Mouse (Mus musculus): ENCODE results near the gene Cmip. TPM values are rescaled to one million over a fixed set of nuclear protein-coding genes. Genes with fewer than 3 reads are reported as not detected.

The Cmip gene
- polyA plus RNA-seq, 1 experiment from 2014 or later = 28.5 TPM

- no peaks in the 10 kb centered on the region for H3K9me3 ChIP-seq (ENCODE audit: control insufficient read depth, low read length)
- H3K36me3 ChIP-seq (ENCODE audit: control insufficient read depth, insufficient read depth, low read length) = peaks cover 10% of the 10 kb centered on the region
- H3K4me2 ChIP-seq = no peak overlapping the region
- H3K4me3 ChIP-seq (ENCODE audit: low read depth, low read length) = no peak overlapping the region
- no peaks in the 10 kb centered on the region for H3K27me3 ChIP-seq (ENCODE audit: control insufficient read depth, insufficient read depth, low read length)
- H3K27ac ChIP-seq (ENCODE audit: low read depth, low read length) = no peak overlapping the region
- 96% methylated on average over 3 of the region's 3 CpGs for WGBS
- H3K4me1 ChIP-seq (ENCODE audit: control insufficient read depth, insufficient read depth, low read length) = no peaks in the 10 kb centered on the region
- DNase-seq (ENCODE audit: low spot score, missing footprints) = no peak
- no peak overlapping the region for H3K9ac ChIP-seq (ENCODE audit: low read length)
- no peak for ATAC-seq (ENCODE audit: low FRiP score)
Measured at GRCm38 (mm10) chr8:117431554-117431953, 174.7 kb downstream of the Cmip start.

GRCm38 (mm10) chr8:117432111-117432510, 175.2 kb downstream of the Cmip start:
- peaks cover 12% of the 10 kb centered on the region for H3K36me3 ChIP-seq (ENCODE audit: control insufficient read depth, insufficient read depth, low read length)
- ATAC-seq (ENCODE audit: low FRiP score) = no peak
- no peak overlapping the region for H3K9ac ChIP-seq (ENCODE audit: low read length)
- H3K9me3 ChIP-seq (ENCODE audit: control insufficient read depth, low read length) = no peaks in the 10 kb centered on the region
- no peak overlapping the region for H3K4me3 ChIP-seq (ENCODE audit: low read depth, low read length)
- no peak overlapping the region for H3K4me2 ChIP-seq
- WGBS = 86% methylated on average over 8 of the region's 8 CpGs
- H3K27me3 ChIP-seq (ENCODE audit: control insufficient read depth, insufficient read depth, low read length) = no peaks in the 10 kb centered on the region
- no peaks in the 10 kb centered on the region for H3K4me1 ChIP-seq (ENCODE audit: control insufficient read depth, insufficient read depth, low read length)
- no peak overlapping the region for H3K27ac ChIP-seq (ENCODE audit: low read depth, low read length)
- no peak for DNase-seq (ENCODE audit: low spot score, missing footprints)

- ATAC-seq (ENCODE audit: low FRiP score) (no peak), DNase-seq (ENCODE audit: low spot score, missing footprints) (no peak)
- Histone ChIP-seq H3K36me3 (ENCODE audit: control insufficient read depth, insufficient read depth, low read length) (peaks cover 8% of the 10 kb centered on the region), H3K9me3 (ENCODE audit: control insufficient read depth, low read length) (no peaks in the 10 kb centered on the region), H3K9ac (ENCODE audit: low read length) (no peak overlapping the region), H3K4me3 (ENCODE audit: low read depth, low read length) (no peak overlapping the region), H3K27me3 (ENCODE audit: control insufficient read depth, insufficient read depth, low read length) (no peaks in the 10 kb centered on the region), H3K27ac (ENCODE audit: low read depth, low read length) (no peak overlapping the region), H3K4me1 (ENCODE audit: control insufficient read depth, insufficient read depth, low read length) (no peaks in the 10 kb centered on the region), H3K4me2 (no peak overlapping the region)
- 92% methylated on average over 10 of the region's 10 CpGs for whole genome bisulfite sequencing
Measured at GRCm38 (mm10) chr8:117433968-117434367, 177.1 kb downstream of the Cmip start.

GRCm38 (mm10) chr8:117436786-117437185, 179.9 kb downstream of the Cmip start:
- Histone ChIP-seq H3K4me1 (ENCODE audit: control insufficient read depth, insufficient read depth, low read length) (no peaks in the 10 kb centered on the region), H3K27ac (ENCODE audit: low read depth, low read length) (no peak overlapping the region), H3K9ac (ENCODE audit: low read length) (no peak overlapping the region), H3K4me3 (ENCODE audit: low read depth, low read length) (no peak overlapping the region), H3K9me3 (ENCODE audit: control insufficient read depth, low read length) (no peaks in the 10 kb centered on the region), H3K4me2 (no peak overlapping the region), H3K27me3 (ENCODE audit: control insufficient read depth, insufficient read depth, low read length) (no peaks in the 10 kb centered on the region), H3K36me3 (ENCODE audit: control insufficient read depth, insufficient read depth, low read length) (peaks cover 8% of the 10 kb centered on the region)
- no peak for ATAC-seq (ENCODE audit: low FRiP score)
- 95% methylated on average over 15 of the region's 15 CpGs for WGBS
- DNase-seq (ENCODE audit: low spot score, missing footprints) = no peak

- Histone ChIP-seq H3K9ac (ENCODE audit: low read length) (no peak overlapping the region), H3K4me2 (no peak overlapping the region), H3K27ac (ENCODE audit: low read depth, low read length) (no peak overlapping the region), H3K36me3 (ENCODE audit: control insufficient read depth, insufficient read depth, low read length) (peaks cover 8% of the 10 kb centered on the region), H3K27me3 (ENCODE audit: control insufficient read depth, insufficient read depth, low read length) (no peaks in the 10 kb centered on the region), H3K4me1 (ENCODE audit: control insufficient read depth, insufficient read depth, low read length) (no peaks in the 10 kb centered on the region), H3K4me3 (ENCODE audit: low read depth, low read length) (no peak overlapping the region), H3K9me3 (ENCODE audit: control insufficient read depth, low read length) (no peaks in the 10 kb centered on the region)
- 90% methylated on average over 5 of the region's 5 CpGs for WGBS
- ATAC-seq (ENCODE audit: low FRiP score) (no peak), DNase-seq (ENCODE audit: low spot score, missing footprints) (no peak)
Measured at GRCm38 (mm10) chr8:117437616-117438015, 180.8 kb downstream of the Cmip start.

GRCm38 (mm10) chr8:117440317-117440716, 183.5 kb downstream of the Cmip start:
- Histone ChIP-seq H3K9ac (ENCODE audit: low read length) (no peak overlapping the region), H3K9me3 (ENCODE audit: control insufficient read depth, low read length) (no peaks in the 10 kb centered on the region), H3K27me3 (ENCODE audit: control insufficient read depth, insufficient read depth, low read length) (no peaks in the 10 kb centered on the region), H3K4me3 (ENCODE audit: low read depth, low read length) (no peak overlapping the region), H3K27ac (ENCODE audit: low read depth, low read length) (no peak overlapping the region), H3K4me2 (no peak overlapping the region), H3K36me3 (ENCODE audit: control insufficient read depth, insufficient read depth, low read length) (peaks cover 8% of the 10 kb centered on the region; the same call in 1 of the 2 replicates), H3K4me1 (ENCODE audit: control insufficient read depth, insufficient read depth, low read length) (no peaks in the 10 kb centered on the region)
- DNase-seq (ENCODE audit: low spot score, missing footprints) = no peak
- 92% methylated on average over 14 of the region's 14 CpGs for WGBS
- ATAC-seq (ENCODE audit: low FRiP score) = no peak

GRCm38 (mm10) chr8:117440759-117441158, 183.9 kb downstream of the Cmip start:
- H3K4me3 ChIP-seq (ENCODE audit: low read depth, low read length) = no peak overlapping the region
- H3K4me1 ChIP-seq (ENCODE audit: control insufficient read depth, insufficient read depth, low read length) = no peaks in the 10 kb centered on the region
- peaks cover 6% of the 10 kb centered on the region; the same call in 1 of the 2 replicates for H3K36me3 ChIP-seq (ENCODE audit: control insufficient read depth, insufficient read depth, low read length)
- no peaks in the 10 kb centered on the region for H3K9me3 ChIP-seq (ENCODE audit: control insufficient read depth, low read length)
- no peak overlapping the region for H3K9ac ChIP-seq (ENCODE audit: low read length)
- ATAC-seq (ENCODE audit: low FRiP score) (no peak), DNase-seq (ENCODE audit: low spot score, missing footprints) (no peak)
- H3K4me2 ChIP-seq = no peak overlapping the region
- H3K27me3 ChIP-seq (ENCODE audit: control insufficient read depth, insufficient read depth, low read length) = no peaks in the 10 kb centered on the region
- no peak overlapping the region for H3K27ac ChIP-seq (ENCODE audit: low read depth, low read length)
- WGBS = 96% methylated on average over 6 of the region's 6 CpGs

GRCm38 (mm10) chr8:117445507-117445906, 188.6 kb downstream of the Cmip start:
- Histone ChIP-seq H3K36me3 (ENCODE audit: control insufficient read depth, insufficient read depth, low read length) (peaks cover 7% of the 10 kb centered on the region), H3K27ac (ENCODE audit: low read depth, low read length) (no peak overlapping the region), H3K27me3 (ENCODE audit: control insufficient read depth, insufficient read depth, low read length) (no peaks in the 10 kb centered on the region), H3K4me2 (no peak overlapping the region), H3K4me1 (ENCODE audit: control insufficient read depth, insufficient read depth, low read length) (no peaks in the 10 kb centered on the region), H3K9ac (ENCODE audit: low read length) (no peak overlapping the region), H3K9me3 (ENCODE audit: control insufficient read depth, low read length) (no peaks in the 10 kb centered on the region), H3K4me3 (ENCODE audit: low read depth, low read length) (no peak overlapping the region)
- WGBS = 86% methylated on average over 5 of the region's 5 CpGs
- DNase-seq (ENCODE audit: low spot score, missing footprints) = no peak
- ATAC-seq (ENCODE audit: low FRiP score) = no peak

- no peak overlapping the region for H3K27ac ChIP-seq (ENCODE audit: low read depth, low read length)
Measured at GRCm38 (mm10) chr8:117446344-117446997, 189.6 kb downstream of the Cmip start.

More at GRCm38 (mm10) chr8:117446344-117446997, 189.6 kb downstream of the Cmip start:
- Histone ChIP-seq H3K4me1 (ENCODE audit: control insufficient read depth, insufficient read depth, low read length) (no peaks in the 10 kb centered on the region), H3K27me3 (ENCODE audit: control insufficient read depth, insufficient read depth, low read length) (no peaks in the 10 kb centered on the region), H3K4me3 (ENCODE audit: low read depth, low read length) (no peak overlapping the region), H3K36me3 (ENCODE audit: control insufficient read depth, insufficient read depth, low read length) (peaks cover 7% of the 10 kb centered on the region), H3K9me3 (ENCODE audit: control insufficient read depth, low read length) (no peaks in the 10 kb centered on the region), H3K4me2 (no peak overlapping the region), H3K9ac (ENCODE audit: low read length) (no peak overlapping the region)
- no peak for ATAC-seq (ENCODE audit: low FRiP score)
- 82% methylated on average over 15 of the region's 15 CpGs for WGBS
- DNase-seq (ENCODE audit: low spot score, missing footprints) = no peak
